Mouse (Mus musculus) liver, postnatal 0 days (tissue): ENCODE results near the gene Sppl3. TPM values are rescaled to one million over a fixed set of nuclear protein-coding genes. Genes with fewer than 3 reads are reported as not detected.

ENCODE experiments used
- ATAC-seq: fragments of 200-750 bp; cut with Nextera tagmentation; 2 replicates; pipeline ENCODE4 v1.8.0; 2017; ENCODE audit warnings: mild to moderate bottlenecking, moderate library complexity
- DNase-seq: peaks from one replicate; pipeline ENCODE4 v3.0.0-alpha.2; 2016
- H3K27ac ChIP-seq: fragments of 300-500 bp; sonication (generic); 2 replicates; pipeline ENCODE4 v1.5.1; 2014; ENCODE audit warnings: antibody characterized with exemption, moderate library complexity, mild to moderate bottlenecking, low read depth
- H3K27me3 ChIP-seq: fragments of 300-500 bp; sonication (generic); 2 replicates; pipeline ENCODE4 v1.6.1; 2014; ENCODE audit warnings: low read length, control low read depth, mixed read lengths; ENCODE audit not compliant: insufficient read depth
- H3K36me3 ChIP-seq: fragments of 300-500 bp; sonication (generic); replicated peaks from 2 replicates; pipeline ENCODE4 v1.6.1; 2014; ENCODE audit warnings: mild to moderate bottlenecking, control low read depth, low read length, moderate library complexity, mixed read lengths; ENCODE audit not compliant: insufficient read depth
- H3K4me1 ChIP-seq: fragments of 300-500 bp; sonication (generic); 2 replicates; pipeline ENCODE4 v1.6.1; 2014; ENCODE audit warnings: antibody characterized with exemption, mild to moderate bottlenecking, control low read depth; ENCODE audit not compliant: insufficient read depth
- H3K4me2 ChIP-seq: fragments of 300-500 bp; sonication (generic); 2 replicates; pipeline ENCODE4 v1.6.1; 2014; ENCODE audit warnings: low read depth, mild to moderate bottlenecking, low read length, moderate library complexity, mixed read lengths
- H3K4me3 ChIP-seq: fragments of 300-500 bp; sonication (generic); 2 replicates; pipeline ENCODE4 v1.5.1; 2014; ENCODE audit warnings: low read depth, low read length
- H3K9ac ChIP-seq: fragments of 300-500 bp; sonication (generic); replicated peaks from 2 replicates; pipeline ENCODE4 v1.6.1; 2014; ENCODE audit warnings: mild to moderate bottlenecking, moderate library complexity
- H3K9me3 ChIP-seq: fragments of 300-500 bp; sonication (generic); 2 replicates; pipeline ENCODE4 v1.6.1; 2016; ENCODE audit warnings: mild to moderate bottlenecking, control low read depth, low read length, mixed read lengths
- CTCF ChIP-seq: sonication (generic); IDR thresholded peaks from 2 replicates; pipeline ENCODE4 v1.5.1; 2016; ENCODE audit warnings: antibody characterized with exemption, low read depth
- EP300 ChIP-seq: IDR thresholded peaks from 2 replicates; pipeline ENCODE4 v1.6.1; 2016; ENCODE audit warnings: antibody characterized with exemption, low read depth, mild to moderate bottlenecking
- WGBS: fragments of 180-500 bp; shearing (Covaris S2); extraction: QIAGEN DNeasy Blood & Tissue Kit; methylation state at CpG from one replicate; pipeline ENCODE4 v1.1.7; 2014; ENCODE audit not compliant: insufficient replicate concordance; 5-methylcytosine and 5-hydroxymethylcytosine counted together
- polyA plus RNA-seq: library from polyadenylated mRNA; unstranded; fragments of >200 nt; fragmentation: Nextera tagmentation; extraction: Ambion mirVana; gene quantifications from 2 replicates; pipeline ENCODE4 v1.2.1, GENCODE M21; 2015

Sppl3 gene
- polyA plus RNA-seq, 1 experiment from 2014 or later = 9.2 TPM

GRCm38 (mm10) chr5:115052546-115052945, 41.6 kb downstream of the Sppl3 start:
- no peak for ATAC-seq
- H3K4me1 ChIP-seq = peaks cover 52% of the 10 kb centered on the region

GRCm38 (mm10) chr5:115053791-115054396, 43.0 kb downstream of the Sppl3 start:
- DNase-seq (no peak), ATAC-seq (peak; percentile 30; the same call in 1 of the 2 replicates)
- Histone ChIP-seq H3K27ac (no peak overlapping the region), H3K9ac (no peak overlapping the region), H3K36me3 (no peaks in the 10 kb centered on the region), H3K27me3 (no peaks in the 10 kb centered on the region), H3K4me3 (no peak overlapping the region), H3K9me3 (no peaks in the 10 kb centered on the region), H3K4me2 (no peak overlapping the region), H3K4me1 (peaks cover 63% of the 10 kb centered on the region)
- WGBS = 86% methylated on average over 22 of the region's 22 CpGs
- TF ChIP-seq EP300 = no peak
- TF ChIP-seq CTCF = no peak

More at GRCm38 (mm10) chr5:115052546-115052945, 41.6 kb downstream of the Sppl3 start:
- Histone ChIP-seq H3K27ac (no peak overlapping the region), H3K27me3 (no peaks in the 10 kb centered on the region), H3K4me3 (no peak overlapping the region), H3K9ac (no peak overlapping the region), H3K36me3 (no peaks in the 10 kb centered on the region), H3K4me2 (no peak overlapping the region), H3K9me3 (no peaks in the 10 kb centered on the region)
- WGBS = 63% methylated on average over 8 of the region's 8 CpGs
- TF ChIP-seq EP300 (no peak), CTCF (no peak)
- no peak for DNase-seq

GRCm38 (mm10) chr5:115055418-115055817, 44.5 kb downstream of the Sppl3 start:
- no peak for DNase-seq
- WGBS = 50% methylated on average over 6 of the region's 6 CpGs
- peaks cover 75% of the 10 kb centered on the region for H3K4me1 ChIP-seq
- no peak overlapping the region for H3K9ac ChIP-seq
- H3K4me2 ChIP-seq = peak overlapping the region; percentile 33; the same call in 1 of the 2 replicates
- H3K9me3 ChIP-seq = no peaks in the 10 kb centered on the region
- no peaks in the 10 kb centered on the region for H3K27me3 ChIP-seq
- peak; percentile 89 for TF ChIP-seq EP300
- TF ChIP-seq CTCF = no peak
- no peak overlapping the region for H3K4me3 ChIP-seq
- ATAC-seq = peak; percentile 82
- no peaks in the 10 kb centered on the region for H3K36me3 ChIP-seq
- H3K27ac ChIP-seq = peak overlapping the region; percentile 26; the same call in 1 of the 2 replicates

GRCm38 (mm10) chr5:115057153-115057552, 46.2 kb downstream of the Sppl3 start:
- no peaks in the 10 kb centered on the region for H3K36me3 ChIP-seq
- H3K27ac ChIP-seq = peak overlapping the region; percentile 18; the same call in 1 of the 2 replicates
- peaks cover 76% of the 10 kb centered on the region for H3K4me1 ChIP-seq
- H3K9ac ChIP-seq = no peak overlapping the region
- peak; percentile 91 for TF ChIP-seq EP300
- TF ChIP-seq CTCF = no peak
- H3K27me3 ChIP-seq = no peaks in the 10 kb centered on the region
- H3K4me2 ChIP-seq = no peak overlapping the region
- DNase-seq (no peak), ATAC-seq (peak; percentile 50)
- WGBS = 42% methylated on average over 4 of the region's 4 CpGs
- H3K9me3 ChIP-seq = no peaks in the 10 kb centered on the region
- no peak overlapping the region for H3K4me3 ChIP-seq

GRCm38 (mm10) chr5:115058584-115059297, 47.8 kb downstream of the Sppl3 start:
- peak overlapping the region; percentile 60 for H3K4me2 ChIP-seq
- H3K4me1 ChIP-seq = peaks cover 64% of the 10 kb centered on the region
- H3K9ac ChIP-seq = peak overlapping the region; percentile 18; the same call in 1 of the 2 replicates
- ATAC-seq = peak; percentile 31; the same call in 1 of the 2 replicates
- DNase-seq = no peak
- H3K4me3 ChIP-seq = peak overlapping the region; percentile 9; the same call in 1 of the 2 replicates
- H3K36me3 ChIP-seq = peaks cover 10% of the 10 kb centered on the region
- peak overlapping the region; percentile 73 for H3K27ac ChIP-seq
- H3K27me3 ChIP-seq = no peaks in the 10 kb centered on the region
- TF ChIP-seq CTCF = no peak
- peak; percentile 57; the same call in 1 of the 2 replicates for TF ChIP-seq EP300
- H3K9me3 ChIP-seq = no peaks in the 10 kb centered on the region
- WGBS = 12% methylated on average over 7 of the region's 7 CpGs

GRCm38 (mm10) chr5:115060067-115060695, 49.2 kb downstream of the Sppl3 start:
- Histone ChIP-seq H3K4me1 (peaks cover 57% of the 10 kb centered on the region), H3K9ac (no peak overlapping the region), H3K4me2 (peak overlapping the region; percentile 35; the same call in 1 of the 2 replicates), H3K36me3 (peaks cover 19% of the 10 kb centered on the region), H3K9me3 (no peaks in the 10 kb centered on the region), H3K27ac (peak overlapping the region; percentile 67), H3K4me3 (no peak overlapping the region), H3K27me3 (no peaks in the 10 kb centered on the region)
- ATAC-seq (0 out of 2 replicates have a peak, but pooled peaks have one; percentile 24), DNase-seq (no peak)
- TF ChIP-seq CTCF (no peak), EP300 (no peak)
- WGBS = 76% methylated on average over 8 of the region's 8 CpGs
